Mouse (Mus musculus) induced T-regulatory cell, adult 2 months (primary cell): ENCODE data around the gene Dstyk.

ENCODE experiments used
- DNase-seq: peaks from one replicate; pipeline ENCODE4 v3.0.0-alpha.2; 2012; ENCODE audit warnings: low read depth

Gene Dstyk

GRCm38 (mm10) chr1:132417319-132418251 lies at the start of gene Dstyk:
Gene Dstyk (plus strand): TSS chr1:132417555.
- peak; percentile 84 for DNase-seq

GRCm38 (mm10) chr1:132367692-132368506 lies 49.5 kb upstream of the Dstyk start:
- DNase-seq, result peak; percentile 72

GRCm38 (mm10) chr1:132370681-132371173 lies 46.6 kb upstream of the Dstyk start:
- DNase-seq, result no peak

GRCm38 (mm10) chr1:132371298-132372081 lies 45.9 kb upstream of the Dstyk start:
- no peak for DNase-seq

- no peak for DNase-seq
Measured at GRCm38 (mm10) chr1:132372354-132372753, 45.0 kb upstream of the Dstyk start.

GRCm38 (mm10) chr1:132372896-132373534 lies 44.3 kb upstream of the Dstyk start:
- no peak for DNase-seq

GRCm38 (mm10) chr1:132374140-132374872 lies 43.0 kb upstream of the Dstyk start:
- DNase-seq, result no peak

GRCm38 (mm10) chr1:132374873-132375244 lies 42.5 kb upstream of the Dstyk start:
- no peak for DNase-seq

- no peak for DNase-seq
Measured at GRCm38 (mm10) chr1:132375256-132375655, 42.1 kb upstream of the Dstyk start.

GRCm38 (mm10) chr1:132376211-132377054 lies 40.9 kb upstream of the Dstyk start:
- DNase-seq, result no peak

GRCm38 (mm10) chr1:132377055-132377365 lies 40.3 kb upstream of the Dstyk start:
- no peak for DNase-seq

GRCm38 (mm10) chr1:132377811-132378210 lies 39.5 kb upstream of the Dstyk start:
- no peak for DNase-seq

- no peak for DNase-seq
Measured at GRCm38 (mm10) chr1:132380550-132381100, 36.7 kb upstream of the Dstyk start.

- no peak for DNase-seq
Measured at GRCm38 (mm10) chr1:132381929-132382328, 35.4 kb upstream of the Dstyk start.

GRCm38 (mm10) chr1:132384001-132384554 lies 33.3 kb upstream of the Dstyk start:
- no peak for DNase-seq

GRCm38 (mm10) chr1:132385266-132385665 lies 32.1 kb upstream of the Dstyk start:
- no peak for DNase-seq

- DNase-seq, result no peak
Measured at GRCm38 (mm10) chr1:132385711-132386110, 31.6 kb upstream of the Dstyk start.

- no peak for DNase-seq
Measured at GRCm38 (mm10) chr1:132386266-132386665, 31.1 kb upstream of the Dstyk start.

- no peak for DNase-seq
Measured at GRCm38 (mm10) chr1:132387943-132388342, 29.4 kb upstream of the Dstyk start.
